Mouse (Mus musculus): ENCODE measurements around the gene Lhfp. TPM values are rescaled to one million over a fixed set of nuclear protein-coding genes. Genes with fewer than 3 reads are reported as not detected.

Lhfp gene
- polyA plus RNA-seq, 1 experiment: 17.8 TPM

DNA sequence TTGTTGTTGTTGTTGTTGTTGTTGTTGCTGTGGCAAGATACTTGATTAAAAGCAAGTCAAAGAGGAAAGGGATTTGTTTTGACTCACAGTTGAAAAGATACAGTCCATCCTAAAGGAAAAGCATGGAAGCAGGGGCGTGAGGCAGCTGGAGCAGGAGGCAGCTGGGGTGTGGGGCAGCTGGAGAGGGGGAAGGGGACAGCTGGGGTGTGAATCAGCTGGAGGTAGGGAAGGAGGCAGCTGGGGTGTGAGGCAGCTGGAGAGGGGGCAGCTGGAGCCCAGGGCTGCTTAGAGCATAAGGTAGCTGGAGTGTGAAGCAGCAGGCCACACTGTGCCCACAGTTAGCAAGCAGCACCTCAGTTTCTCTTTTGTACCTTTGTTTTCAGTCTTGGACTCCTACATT, 110.3 kb downstream of the Lhfp start:
- Histone ChIP-seq H3K36me3 (ENCODE audit: control insufficient read depth, insufficient read depth) (no peaks in the 10 kb centered on the region), H3ac (ENCODE audit: control insufficient read depth, insufficient read length) (no peak overlapping the region), H3K4me2 (ENCODE audit: low read depth) (no peak overlapping the region), H3K27me3 (ENCODE audit: control insufficient read depth, insufficient read depth, insufficient read length) (no peaks in the 10 kb centered on the region), H3K4me3 (no peak overlapping the region), H3K79me2 (ENCODE audit: control insufficient read depth, insufficient read depth) (no peaks in the 10 kb centered on the region)
- TF ChIP-seq E2F4 (IDR thresholded peaks at IDR 0.05; ENCODE audit: insufficient read depth) (no peak), MAX (IDR thresholded peaks at IDR 0.05; ENCODE audit: low read depth) (no peak), MYOG (IDR thresholded peaks at IDR 0.05; ENCODE audit: control insufficient read depth in 1 of 3, insufficient read depth in 1 of 3, insufficient read length in 2 of 3, low read depth in 2 of 3) (peak; percentile 23 to 85 (median 83)), CEBPB (IDR thresholded peaks at IDR 0.05; ENCODE audit: insufficient read depth, poor library complexity, severe bottlenecking) (no peak), MYOD1 (IDR thresholded peaks at IDR 0.05; ENCODE audit: control insufficient read depth in 1 of 3, insufficient read length in 2 of 3, low read depth in 2 of 3) (peak in 2 of 3 experiments; percentile 86 to 95), POLR2AphosphoS2 (IDR thresholded peaks at IDR 0.05; ENCODE audit: insufficient read length, low read depth) (no peak), SRF (IDR thresholded peaks at IDR 0.05; ENCODE audit: control insufficient read depth, insufficient read length, low read depth) (no peak), REST (IDR thresholded peaks at IDR 0.05; ENCODE audit: insufficient read depth, insufficient read length) (no peak), TCF12 (IDR thresholded peaks at IDR 0.05; ENCODE audit: insufficient read depth, poor library complexity, severe bottlenecking) (peak; percentile 77), TCF3 (IDR thresholded peaks at IDR 0.05; ENCODE audit: insufficient read length, low read depth) (peak; percentile 95), USF1 (IDR thresholded peaks at IDR 0.05; ENCODE audit: low read depth) (no peak)

DNA sequence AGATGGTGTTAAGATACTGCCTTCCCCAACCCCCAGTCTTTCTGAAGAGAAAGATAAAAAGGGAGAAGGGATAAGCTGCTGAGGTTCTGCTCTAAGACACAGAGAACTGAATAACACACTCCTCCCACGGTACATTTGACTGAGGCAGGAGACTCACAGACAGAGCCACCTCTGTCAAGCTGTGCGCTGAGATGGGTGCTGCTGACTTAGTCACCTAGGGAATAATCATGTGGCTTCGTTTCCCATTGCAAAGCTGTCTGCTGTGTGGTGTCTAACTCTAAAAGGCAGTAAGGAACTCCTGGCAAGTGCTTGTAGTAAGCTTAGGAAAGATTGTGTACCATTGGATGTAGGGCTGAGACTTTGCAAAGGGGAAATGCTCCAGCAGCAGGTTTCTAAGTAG, 120.6 kb downstream of the Lhfp start:
- no peaks in the 10 kb centered on the region for H3K36me3 ChIP-seq (ENCODE audit: control insufficient read depth, insufficient read depth)
- no peaks in the 10 kb centered on the region for H3K79me2 ChIP-seq (ENCODE audit: control insufficient read depth, insufficient read depth)
- H3K4me3 ChIP-seq: no peak overlapping the region
- no peak overlapping the region for H3K4me2 ChIP-seq (ENCODE audit: low read depth)
- TF ChIP-seq MYOD1 (IDR thresholded peaks at IDR 0.05; ENCODE audit: control insufficient read depth in 1 of 3, insufficient read length in 2 of 3, low read depth in 2 of 3): no peak
- no peak for TF ChIP-seq TCF12 (IDR thresholded peaks at IDR 0.05; ENCODE audit: insufficient read depth, poor library complexity, severe bottlenecking)
- no peak for TF ChIP-seq USF1 (IDR thresholded peaks at IDR 0.05; ENCODE audit: low read depth)
- TF ChIP-seq E2F4 (IDR thresholded peaks at IDR 0.05; ENCODE audit: insufficient read depth): no peak
- no peak for TF ChIP-seq POLR2AphosphoS2 (IDR thresholded peaks at IDR 0.05; ENCODE audit: insufficient read length, low read depth)
- no peak for TF ChIP-seq SRF (IDR thresholded peaks at IDR 0.05; ENCODE audit: control insufficient read depth, insufficient read length, low read depth)
- H3K27me3 ChIP-seq (ENCODE audit: control insufficient read depth, insufficient read depth, insufficient read length): no peaks in the 10 kb centered on the region
- no peak overlapping the region for H3ac ChIP-seq (ENCODE audit: control insufficient read depth, insufficient read length)

DNA sequence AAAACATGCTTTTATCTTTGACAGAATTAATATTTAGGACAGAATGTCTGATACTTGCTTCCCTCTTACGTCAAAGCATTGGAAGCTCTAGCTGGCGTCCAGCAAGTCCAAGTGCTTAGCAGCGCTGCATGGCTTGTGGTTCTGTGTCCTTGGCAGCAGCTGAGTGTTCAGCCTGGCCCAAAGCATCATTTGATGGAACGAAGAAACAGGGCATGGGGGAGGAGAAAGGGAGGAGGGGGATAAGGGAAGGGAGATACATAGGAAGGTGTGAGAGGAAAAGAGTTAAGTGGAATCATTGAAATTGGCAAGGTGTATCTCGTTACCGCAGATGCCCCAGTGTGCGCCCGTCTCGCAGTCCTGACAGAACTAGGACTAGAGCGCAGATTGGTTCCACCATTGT, 124.0 kb downstream of the Lhfp start:
- Histone ChIP-seq H3K27me3 (ENCODE audit: control insufficient read depth, insufficient read depth, insufficient read length) (no peaks in the 10 kb centered on the region), H3K4me3 (no peak overlapping the region), H3K4me2 (ENCODE audit: low read depth) (no peak overlapping the region), H3K36me3 (ENCODE audit: control insufficient read depth, insufficient read depth) (no peaks in the 10 kb centered on the region), H3ac (ENCODE audit: control insufficient read depth, insufficient read length) (no peak overlapping the region), H3K79me2 (ENCODE audit: control insufficient read depth, insufficient read depth) (no peaks in the 10 kb centered on the region)
- no peak for TF ChIP-seq SRF (IDR thresholded peaks at IDR 0.05; ENCODE audit: control insufficient read depth, insufficient read length, low read depth)
- TF ChIP-seq E2F4 (IDR thresholded peaks at IDR 0.05; ENCODE audit: insufficient read depth): no peak
- no peak for TF ChIP-seq POLR2A (IDR thresholded peaks at IDR 0.05; ENCODE audit: insufficient read length, low read depth)
- no peak for TF ChIP-seq TCF12 (IDR thresholded peaks at IDR 0.05; ENCODE audit: insufficient read depth, poor library complexity, severe bottlenecking)
- no peak for TF ChIP-seq POLR2AphosphoS2 (IDR thresholded peaks at IDR 0.05; ENCODE audit: insufficient read length, low read depth)
- TF ChIP-seq REST (IDR thresholded peaks at IDR 0.05; ENCODE audit: insufficient read depth, insufficient read length): no peak
- TF ChIP-seq TCF3 (IDR thresholded peaks at IDR 0.05; ENCODE audit: insufficient read length, low read depth): no peak
- TF ChIP-seq USF1 (IDR thresholded peaks at IDR 0.05; ENCODE audit: low read depth): no peak
- no peak for TF ChIP-seq MYOD1 (IDR thresholded peaks at IDR 0.05; ENCODE audit: control insufficient read depth in 1 of 3, insufficient read length in 2 of 3, low read depth in 2 of 3)
- TF ChIP-seq CEBPB (IDR thresholded peaks at IDR 0.05; ENCODE audit: insufficient read depth, poor library complexity, severe bottlenecking): no peak
- TF ChIP-seq MYOG (IDR thresholded peaks at IDR 0.05; ENCODE audit: control insufficient read depth in 1 of 3, insufficient read depth in 1 of 3, insufficient read length in 2 of 3, low read depth in 2 of 3): no peak
- TF ChIP-seq MAX (IDR thresholded peaks at IDR 0.05; ENCODE audit: low read depth): no peak

DNA sequence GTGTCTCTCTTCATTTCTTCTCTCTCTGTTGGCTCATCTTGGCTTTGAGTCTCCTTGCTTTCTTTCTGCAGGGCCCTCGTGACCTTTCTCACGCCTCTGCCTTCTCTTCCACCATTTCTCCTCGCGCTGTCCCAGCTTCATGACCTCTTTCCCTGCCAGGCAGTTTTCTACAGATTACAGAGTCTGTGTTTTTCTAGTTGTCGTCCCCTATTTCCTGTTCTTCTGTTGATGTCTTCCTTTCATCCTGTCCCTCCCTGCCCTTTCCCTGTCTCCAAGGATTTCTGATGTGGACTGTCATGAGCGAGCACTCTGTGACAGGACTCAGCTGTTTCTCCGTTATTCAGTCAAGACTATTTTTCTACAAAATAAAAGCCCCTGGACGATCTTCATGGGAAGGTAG, 124.7 kb downstream of the Lhfp start:
- TF ChIP-seq POLR2AphosphoS2 (IDR thresholded peaks at IDR 0.05; ENCODE audit: insufficient read length, low read depth) (no peak), MYOG (IDR thresholded peaks at IDR 0.05; ENCODE audit: control insufficient read depth in 1 of 3, insufficient read depth in 1 of 3, insufficient read length in 2 of 3, low read depth in 2 of 3) (no peak), CEBPB (IDR thresholded peaks at IDR 0.05; ENCODE audit: insufficient read depth, poor library complexity, severe bottlenecking) (no peak), MYOD1 (IDR thresholded peaks at IDR 0.05; ENCODE audit: control insufficient read depth in 1 of 3, insufficient read length in 2 of 3, low read depth in 2 of 3) (no peak), E2F4 (IDR thresholded peaks at IDR 0.05; ENCODE audit: insufficient read depth) (no peak), POLR2A (IDR thresholded peaks at IDR 0.05; ENCODE audit: insufficient read length, low read depth) (no peak)
- Histone ChIP-seq H3K36me3 (ENCODE audit: control insufficient read depth, insufficient read depth) (no peaks in the 10 kb centered on the region), H3K27me3 (ENCODE audit: control insufficient read depth, insufficient read depth, insufficient read length) (no peaks in the 10 kb centered on the region), H3K4me3 (no peak overlapping the region), H3ac (ENCODE audit: control insufficient read depth, insufficient read length) (no peak overlapping the region), H3K4me2 (ENCODE audit: low read depth) (no peak overlapping the region), H3K79me2 (ENCODE audit: control insufficient read depth, insufficient read depth) (no peaks in the 10 kb centered on the region)

DNA sequence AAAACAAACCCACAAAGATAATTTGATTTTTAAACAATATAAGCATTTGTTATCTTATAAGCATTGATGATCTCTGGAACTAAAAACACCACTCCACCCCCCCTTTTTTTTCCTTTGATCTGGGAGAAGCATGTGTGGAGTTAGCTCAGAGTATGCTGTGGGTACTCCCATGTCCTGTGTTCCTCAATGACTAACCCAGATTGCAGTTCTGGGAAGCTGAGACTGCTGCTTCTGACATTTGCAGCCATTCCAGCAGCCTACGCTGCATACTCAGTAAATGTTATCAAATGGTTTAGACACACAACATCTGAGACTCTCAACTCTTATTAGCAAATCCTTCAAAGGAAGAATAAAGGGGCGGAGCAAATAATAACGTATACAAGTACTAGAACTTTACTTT, 128.2 kb downstream of the Lhfp start:
- Histone ChIP-seq H3K4me3 (no peak overlapping the region), H3K27me3 (ENCODE audit: control insufficient read depth, insufficient read depth, insufficient read length) (no peaks in the 10 kb centered on the region), H3ac (ENCODE audit: control insufficient read depth, insufficient read length) (no peak overlapping the region), H3K79me2 (ENCODE audit: control insufficient read depth, insufficient read depth) (no peaks in the 10 kb centered on the region), H3K36me3 (ENCODE audit: control insufficient read depth, insufficient read depth) (no peaks in the 10 kb centered on the region), H3K4me2 (ENCODE audit: low read depth) (peak overlapping the region; percentile 41)
- TF ChIP-seq USF1 (IDR thresholded peaks at IDR 0.05; ENCODE audit: low read depth) (no peak), REST (IDR thresholded peaks at IDR 0.05; ENCODE audit: insufficient read depth, insufficient read length) (no peak), TCF12 (IDR thresholded peaks at IDR 0.05; ENCODE audit: insufficient read depth, poor library complexity, severe bottlenecking) (no peak), MYOG (IDR thresholded peaks at IDR 0.05; ENCODE audit: control insufficient read depth in 1 of 3, insufficient read depth in 1 of 3, insufficient read length in 2 of 3, low read depth in 2 of 3) (no peak), E2F4 (IDR thresholded peaks at IDR 0.05; ENCODE audit: insufficient read depth) (no peak), TCF3 (IDR thresholded peaks at IDR 0.05; ENCODE audit: insufficient read length, low read depth) (no peak), MYOD1 (IDR thresholded peaks at IDR 0.05; ENCODE audit: control insufficient read depth in 1 of 3, insufficient read length in 2 of 3, low read depth in 2 of 3) (no peak), POLR2AphosphoS2 (IDR thresholded peaks at IDR 0.05; ENCODE audit: insufficient read length, low read depth) (no peak), MAX (IDR thresholded peaks at IDR 0.05; ENCODE audit: low read depth) (no peak), POLR2A (IDR thresholded peaks at IDR 0.05; ENCODE audit: insufficient read length, low read depth) (no peak), CEBPB (IDR thresholded peaks at IDR 0.05; ENCODE audit: insufficient read depth, poor library complexity, severe bottlenecking) (no peak), SRF (IDR thresholded peaks at IDR 0.05; ENCODE audit: control insufficient read depth, insufficient read length, low read depth) (no peak)

All from myocyte (in vitro differentiated cells).